Mouse (Mus musculus) G1E (cell line): ENCODE data around the gene Mip.

Experiments
- CTCF ChIP-seq: IDR thresholded peaks from 2 replicates; pipeline ENCODE4 v1.5.1; 2012; ENCODE audit warnings: low read depth, low read length, inconsistent platforms, mixed read lengths
- GATA1 ChIP-seq: IDR thresholded peaks from 2 replicates; pipeline ENCODE4 v1.6.1; 2012; ENCODE audit warnings: borderline replicate concordance, low read length, inconsistent platforms, mixed read lengths
- POLR2AphosphoS5 ChIP-seq: IDR thresholded peaks from 2 replicates; pipeline ENCODE4 v1.6.1; 2012; ENCODE audit warnings: low read depth, low read length, inconsistent platforms; ENCODE audit not compliant: insufficient replicate concordance
- TAL1 ChIP-seq: conservative IDR thresholded peaks from 2 replicates; pipeline ENCODE4 v1.6.1; 2012; ENCODE audit warnings: low read depth, low read length, inconsistent platforms, mixed read lengths

DNA sequence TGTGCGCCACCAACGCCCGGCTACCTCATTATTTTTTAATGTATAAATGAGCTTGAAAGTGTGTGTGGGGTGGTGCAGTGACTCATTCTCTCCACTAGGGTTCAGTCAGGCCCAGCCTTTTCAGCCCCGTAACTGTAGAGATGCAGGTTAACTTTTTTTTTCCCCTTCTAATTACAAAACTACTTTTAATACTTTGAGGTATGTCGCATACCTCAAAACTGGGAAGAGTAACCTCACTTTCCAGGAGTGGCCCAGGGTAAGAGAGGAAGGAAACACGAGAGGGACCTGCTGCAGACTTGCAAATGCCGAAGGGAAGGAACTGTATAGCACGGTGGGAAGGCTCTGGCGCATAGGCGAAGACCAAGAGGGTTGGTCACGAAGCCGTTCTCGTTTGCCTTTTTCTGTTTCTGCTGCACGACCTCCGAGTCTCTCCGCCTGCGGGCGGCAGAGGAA, 12.7 kb upstream of the Mip start:
- TF ChIP-seq CTCF = 0 out of 2 replicates have a peak, but pooled peaks have one; percentile 14
- no peak for TF ChIP-seq GATA1
- no peak for TF ChIP-seq TAL1
- TF ChIP-seq POLR2AphosphoS5 = no peak
